Mouse (Mus musculus): ENCODE measurements around the gene Msantd2. TPM values are rescaled to one million over a fixed set of nuclear protein-coding genes. Genes with fewer than 3 reads are reported as not detected.

Gene Msantd2
- polyA plus RNA-seq, 1 experiment from 2014 or later = 35.7 TPM

DNA sequence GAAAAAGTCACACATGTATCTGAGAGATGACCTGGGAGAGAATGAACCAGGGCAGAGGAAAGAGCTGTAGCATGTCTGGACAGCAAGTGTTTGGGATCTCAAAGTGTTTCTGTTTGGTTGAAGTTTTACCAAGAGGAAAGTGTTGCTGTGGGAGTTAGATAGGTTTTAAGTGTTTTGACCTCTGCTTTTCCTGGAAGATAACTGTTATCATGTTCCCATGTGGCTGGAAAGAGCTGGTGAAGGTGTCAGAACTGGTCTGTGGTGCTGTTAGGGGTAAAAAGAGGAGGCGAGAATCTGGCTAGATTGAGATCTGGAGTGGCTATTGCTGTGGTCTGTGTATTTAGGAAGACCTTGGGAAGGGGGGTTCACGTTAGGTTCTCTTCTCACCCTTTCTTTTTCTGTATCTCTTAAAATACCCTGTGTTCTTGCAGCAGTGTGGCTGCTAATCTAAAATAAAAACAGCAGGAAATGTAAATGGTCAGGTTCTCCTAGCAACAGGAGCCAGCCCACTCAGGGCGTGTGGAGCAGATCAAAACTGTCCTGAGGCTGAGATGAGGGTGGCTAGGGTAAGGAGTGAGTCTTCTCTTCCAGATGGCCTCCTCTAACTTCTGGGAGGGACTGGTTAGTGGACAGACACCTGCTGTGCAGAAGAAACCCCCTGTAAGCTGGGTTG, 83.2 kb downstream of the Msantd2 start:
- no peak overlapping the region for H3K9ac ChIP-seq
- no peak for ATAC-seq (ENCODE audit: insufficient read depth)
- H3K27ac ChIP-seq (ENCODE audit: low read depth) = no peak overlapping the region
- no peaks in the 10 kb centered on the region for H3K4me1 ChIP-seq (ENCODE audit: insufficient read depth)
- no peak for TF ChIP-seq CTCF (IDR thresholded peaks at IDR 0.05; ENCODE audit: low read depth)
- H3K4me3 ChIP-seq (ENCODE audit: low read depth, low read length) = no peak overlapping the region
- no peaks in the 10 kb centered on the region for H3K9me3 ChIP-seq (ENCODE audit: low read depth, low read length)
- H3K36me3 ChIP-seq (ENCODE audit: insufficient read depth) = no peaks in the 10 kb centered on the region
- no peak for DNase-seq
- H3K27me3 ChIP-seq (ENCODE audit: insufficient read depth, low read length) = no peaks in the 10 kb centered on the region
- WGBS = 36% methylated on average over 3 of the region's 3 CpGs
- H3K4me2 ChIP-seq = no peak overlapping the region

Other genes with a start within 250 kb of the Msantd2 start
- 1.4 and 1.8 TPM in 2 replicates for gene Slc37a2, start 233.6 kb upstream of the Msantd2 start, polyA plus RNA-seq (2014; fragmentation: Nextera tagmentation; extraction: Ambion mirVana)
- 7.9 and 8.8 TPM in 2 replicates for gene Ccdc15, start 140.9 kb upstream of the Msantd2 start, polyA plus RNA-seq (2014; fragmentation: Nextera tagmentation; extraction: Ambion mirVana)
- gene Hepacam, start 122.0 kb upstream of the Msantd2 start, polyA plus RNA-seq (2014; fragmentation: Nextera tagmentation; extraction: Ambion mirVana) = 0.07 TPM in 1 of 2 replicates, not detected in the other
- gene Robo4, start 87.4 kb upstream of the Msantd2 start, polyA plus RNA-seq (2014; fragmentation: Nextera tagmentation; extraction: Ambion mirVana) = 22.8 and 25.8 TPM in 2 replicates
- 0.24 and 0.41 TPM in 2 replicates for gene Robo3, start 56.1 kb upstream of the Msantd2 start, polyA plus RNA-seq (2014; fragmentation: Nextera tagmentation; extraction: Ambion mirVana)
- 149 and 152 TPM in 2 replicates for gene Esam, start 38.8 kb downstream of the Msantd2 start, polyA plus RNA-seq (2014; fragmentation: Nextera tagmentation; extraction: Ambion mirVana)
- gene Vsig2, start 49.9 kb downstream of the Msantd2 start, polyA plus RNA-seq (2014; fragmentation: Nextera tagmentation; extraction: Ambion mirVana) = 17.0 and 18.8 TPM in 2 replicates
- 6.0 and 7.2 TPM in 2 replicates for gene Nrgn, start 63.6 kb downstream of the Msantd2 start, polyA plus RNA-seq (2014; fragmentation: Nextera tagmentation; extraction: Ambion mirVana)
- 11.4 and 12.2 TPM in 2 replicates for gene Siae, start 66.4 kb downstream of the Msantd2 start, polyA plus RNA-seq (2014; fragmentation: Nextera tagmentation; extraction: Ambion mirVana)
- 7.1 and 7.5 TPM in 2 replicates for gene Spa17, start 124.4 kb downstream of the Msantd2 start, polyA plus RNA-seq (2014; fragmentation: Nextera tagmentation; extraction: Ambion mirVana)
- 128 and 139 TPM in 2 replicates for gene Tbrg1, start 168.0 kb downstream of the Msantd2 start, polyA plus RNA-seq (2014; fragmentation: Nextera tagmentation; extraction: Ambion mirVana)
- gene Panx3, start 179.9 kb downstream of the Msantd2 start, polyA plus RNA-seq (2014; fragmentation: Nextera tagmentation; extraction: Ambion mirVana) = not detected in 2 replicates
- gene Olfr160, start 226.9 kb downstream of the Msantd2 start, polyA plus RNA-seq (2014; fragmentation: Nextera tagmentation; extraction: Ambion mirVana) = not detected in 2 replicates

Measured in lung, embryonic 14.5 days (tissue).